Mouse (Mus musculus) heart, postnatal 25 days (tissue): ENCODE results near the gene Slc4a1ap. TPM values are rescaled to one million over a fixed set of nuclear protein-coding genes. Genes with fewer than 3 reads are reported as not detected.
A peak's percentile ranks its signal among the peaks of the same experiment; 100 is the strongest.

Experiments used
- DNase-seq: peaks from one replicate; pipeline ENCODE4 v3.0.0; 2022; ENCODE audit warnings: low spot score
- intact Hi-C: fragments of 180-260 bp; cut with DNase I; formaldehyde crosslinking; loops from one replicate; pipeline ENCODE4 v1.15.1; 2025
- total RNA-seq, 2 experiments: library from RNA; stranded (reverse); gene quantifications; 2 replicates each; pipeline ENCODE4 v1.2.3; 2021

Slc4a1ap gene
- total RNA-seq, 2 experiments from 2014 or later, result 19.1 to 19.5 TPM

GRCm38 (mm10) chr5:31598579-31598978 lies 71.8 kb downstream of the Slc4a1ap start:
- DNase-seq, result no peak
- intact Hi-C loops, result loop anchor here (5.0 to 10.0 kb wide), 2 partner anchors 36 to 546 kb away; no protein-coding TSS in a partner anchor

DNA sequence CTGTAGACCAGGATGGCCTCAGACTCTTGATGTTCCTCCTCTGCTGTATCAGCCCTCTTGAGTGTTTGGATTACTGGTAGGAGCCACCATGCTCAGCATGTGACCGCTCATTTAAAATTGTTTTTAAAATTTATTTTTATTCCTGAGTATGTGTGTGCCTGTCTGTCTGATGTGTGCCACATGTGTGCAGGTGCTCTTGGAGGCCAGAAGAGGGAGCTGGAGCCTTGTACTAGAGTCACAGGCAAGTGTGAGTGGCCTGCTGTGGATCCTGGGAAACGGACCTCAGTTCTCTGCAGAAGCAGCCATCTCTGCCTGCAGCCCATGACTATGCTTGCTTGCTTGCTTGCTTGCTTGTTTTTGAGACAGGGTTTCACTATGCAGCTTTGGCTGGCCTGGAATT lies 72.4 kb downstream of the Slc4a1ap start:
- no peak for DNase-seq
- intact Hi-C loops, result loop anchor here (5.0 to 10.0 kb wide), 2 partner anchors 37 to 546 kb away; no protein-coding TSS in a partner anchor

DNA sequence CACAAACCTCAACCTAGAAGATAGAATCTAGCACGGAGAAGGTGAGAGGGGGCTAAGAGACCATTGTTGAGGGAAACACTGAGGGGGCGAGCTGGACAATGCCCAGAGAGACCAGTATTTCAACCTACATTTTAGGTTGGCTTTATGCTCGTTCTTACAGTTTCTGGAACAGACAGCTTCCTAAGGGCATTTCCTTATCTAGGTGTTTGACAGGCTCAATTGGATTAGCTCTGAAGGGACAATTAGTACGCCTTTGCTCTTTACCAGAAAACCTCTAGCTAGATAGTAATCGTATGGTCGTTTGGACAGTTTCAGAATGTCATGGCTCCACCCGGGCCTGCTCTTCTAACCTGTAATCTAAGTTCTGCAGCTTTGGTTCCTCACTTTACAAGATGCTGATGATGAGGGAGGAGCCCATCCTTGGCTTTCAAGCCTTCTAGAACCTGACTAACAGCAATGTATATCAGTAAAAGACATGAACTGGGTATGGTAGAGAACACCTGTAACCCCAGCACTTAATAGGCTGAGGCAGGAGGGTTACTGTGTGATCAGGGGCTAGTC lies 74.4 kb downstream of the Slc4a1ap start:
- intact Hi-C loops, result no loop called here
- DNase-seq, result no peak

- intact Hi-C loops, result no loop called here
Observed at GRCm38 (mm10) chr5:31602377-31602776, 75.6 kb downstream of the Slc4a1ap start.

GRCm38 (mm10) chr5:31603766-31604165 lies 77.0 kb downstream of the Slc4a1ap start:
- no peak for DNase-seq
- intact Hi-C loops, result no loop called here

More at GRCm38 (mm10) chr5:31602377-31602776, 75.6 kb downstream of the Slc4a1ap start:
- peak; percentile 80 for DNase-seq

GRCm38 (mm10) chr5:31606151-31606550 lies 79.4 kb downstream of the Slc4a1ap start:
- DNase-seq, result peak; percentile 51
- intact Hi-C loops, result no loop called here

Other genes with a start within 250 kb of the Slc4a1ap start
- 10 to 100 TPM; 39.7 to 41.8 TPM for gene Ift172, start 235.9 kb upstream of the Slc4a1ap start, total RNA-seq
- 1 to 10 TPM; 3.6 to 4.1 TPM for gene Fndc4, start 230.9 kb upstream of the Slc4a1ap start, total RNA-seq
- not detected for gene Gckr, start 229.6 kb upstream of the Slc4a1ap start, total RNA-seq
- gene Zfp512, start 74.6 kb upstream of the Slc4a1ap start, total RNA-seq, result 10 to 100 TPM; 19.2 to 22.2 TPM
- gene 4930548H24Rik, start 41.3 kb upstream of the Slc4a1ap start, total RNA-seq, result not detected
- 10 to 100 TPM; 23.7 to 25.4 TPM for gene Gpn1, start 32.3 kb upstream of the Slc4a1ap start, total RNA-seq
- gene Supt7l, start 812 bp downstream of the Slc4a1ap start, total RNA-seq, result 10 to 100 TPM; 12.4 to 13.6 TPM
- gene Mrpl33, start 69.9 kb downstream of the Slc4a1ap start, total RNA-seq, result 100 to 1,000 TPM; 312 to 319 TPM
- 1 to 10 TPM; 2.7 to 4.4 TPM for gene Rbks, start 170.6 kb downstream of the Slc4a1ap start, total RNA-seq
- gene Babam2, start 170.7 kb downstream of the Slc4a1ap start, total RNA-seq, result 10 to 100 TPM; 31.2 to 32.1 TPM